Mouse (Mus musculus) midbrain, embryonic 12.5 days (tissue): Measurements from ENCODE around the gene Cd9. TPM values are rescaled to one million over a fixed set of nuclear protein-coding genes. Genes with fewer than 3 reads are reported as not detected.

ENCODE experiments used
- ATAC-seq: fragments of 200-750 bp; cut with Nextera tagmentation; 2 replicates; pipeline ENCODE4 v1.8.0; 2017; ENCODE audit warnings: low read depth, moderate TSS enrichment, moderate library complexity; ENCODE audit not compliant: low FRiP score
- H3K27ac ChIP-seq: fragments of 300-500 bp; sonication (generic); replicated peaks from 2 replicates; pipeline ENCODE4 v1.5.1; 2016; ENCODE audit warnings: mild to moderate bottlenecking
- H3K27me3 ChIP-seq: fragments of 300-500 bp; sonication (generic); 2 replicates; pipeline ENCODE4 v1.6.1; 2016; ENCODE audit warnings: mild to moderate bottlenecking
- H3K36me3 ChIP-seq: fragments of 300-500 bp; sonication (generic); 2 replicates; pipeline ENCODE4 v1.6.1; 2016
- H3K4me1 ChIP-seq: fragments of 300-500 bp; sonication (generic); 2 replicates; pipeline ENCODE4 v1.6.1; 2016
- H3K4me2 ChIP-seq: fragments of 300-500 bp; sonication (generic); replicated peaks from 2 replicates; pipeline ENCODE4 v1.6.1; 2016; ENCODE audit warnings: mild to moderate bottlenecking, moderate library complexity
- H3K4me3 ChIP-seq: fragments of 300-500 bp; sonication (generic); 2 replicates; pipeline ENCODE4 v1.5.1; 2016; ENCODE audit warnings: mild to moderate bottlenecking
- H3K9ac ChIP-seq: fragments of 300-500 bp; sonication (generic); replicated peaks from 2 replicates; pipeline ENCODE4 v1.6.1; 2016; ENCODE audit warnings: mild to moderate bottlenecking, moderate library complexity
- H3K9me3 ChIP-seq: fragments of 300-500 bp; sonication (generic); 2 replicates; pipeline ENCODE4 v1.6.1; 2016; ENCODE audit warnings: mild to moderate bottlenecking
- WGBS: fragments of 180-500 bp; shearing (Covaris S2); methylation state at CpG from one replicate; pipeline ENCODE4 v1.1.7; 2016; 5-methylcytosine and 5-hydroxymethylcytosine counted together
- polyA plus RNA-seq: library from polyadenylated mRNA; unstranded; fragments of >200 nt; fragmentation: Nextera tagmentation; extraction: Ambion mirVana; gene quantifications from 2 replicates; pipeline ENCODE4 v1.2.1, GENCODE M21; 2016

Cd9 gene
- polyA plus RNA-seq, result 35.5 and 38.5 TPM in 2 replicates

GRCm38 (mm10) chr6:125494092-125494871 is at the start of gene Cd9:
Cd9 (minus strand) TSS chr6:125494791.
- Histone ChIP-seq H3K4me2 (peak within 1 kb of the TSS; percentile 91), H3K27ac (0 out of 2 replicates have a peak within 1 kb of the TSS, but pooled peaks have one; percentile 25), H3K4me1 (peaks cover 13% of the 10 kb centered on the region), H3K9me3 (no peaks in the 10 kb centered on the region), H3K27me3 (peaks cover 40% of the 10 kb centered on the region), H3K9ac (peak within 1 kb of the TSS; percentile 64), H3K4me3 (peak within 1 kb of the TSS; percentile 59), H3K36me3 (no peaks in the 10 kb centered on the region)
- peak; percentile 89 for ATAC-seq
- WGBS, result under 1% methylated on average over 61 of the region's 61 CpGs

- H3K27ac ChIP-seq, result no peak overlapping the region
- ATAC-seq, result no peak
- H3K9me3 ChIP-seq, result no peaks in the 10 kb centered on the region
- no peaks in the 10 kb centered on the region for H3K4me1 ChIP-seq
- H3K36me3 ChIP-seq, result no peaks in the 10 kb centered on the region
- H3K4me3 ChIP-seq, result no peak overlapping the region
- H3K27me3 ChIP-seq, result peaks cover 3% of the 10 kb centered on the region; the same call in 1 of the 2 replicates
- H3K9ac ChIP-seq, result no peak overlapping the region
- no peak overlapping the region for H3K4me2 ChIP-seq
- 93% methylated on average over 6 of the region's 6 CpGs for WGBS
These were observed 46.7 kb upstream of the Cd9 start for GRCm38 (mm10) chr6:125541296-125541695.

- 87% methylated on average over 6 of the region's 6 CpGs for WGBS
- ATAC-seq, result no peak
- no peak overlapping the region for H3K4me3 ChIP-seq
These were observed 46.2 kb upstream of the Cd9 start for GRCm38 (mm10) chr6:125540826-125541225.

GRCm38 (mm10) chr6:125540199-125540598 is 45.6 kb upstream of the Cd9 start:
- WGBS, result 89% methylated on average over 10 of the region's 10 CpGs
- no peaks in the 10 kb centered on the region for H3K36me3 ChIP-seq
- no peak overlapping the region for H3K27ac ChIP-seq
- H3K4me1 ChIP-seq, result no peaks in the 10 kb centered on the region
- ATAC-seq, result no peak
- peaks cover 3% of the 10 kb centered on the region; the same call in 1 of the 2 replicates for H3K27me3 ChIP-seq
- no peaks in the 10 kb centered on the region for H3K9me3 ChIP-seq
- no peak overlapping the region for H3K4me2 ChIP-seq
- no peak overlapping the region for H3K9ac ChIP-seq
- no peak overlapping the region for H3K4me3 ChIP-seq

More at GRCm38 (mm10) chr6:125540826-125541225, 46.2 kb upstream of the Cd9 start:
- Histone ChIP-seq H3K27ac (no peak overlapping the region), H3K36me3 (no peaks in the 10 kb centered on the region), H3K4me2 (no peak overlapping the region), H3K4me1 (no peaks in the 10 kb centered on the region), H3K27me3 (peaks cover 3% of the 10 kb centered on the region; the same call in 1 of the 2 replicates), H3K9me3 (no peaks in the 10 kb centered on the region), H3K9ac (no peak overlapping the region)

DNA sequence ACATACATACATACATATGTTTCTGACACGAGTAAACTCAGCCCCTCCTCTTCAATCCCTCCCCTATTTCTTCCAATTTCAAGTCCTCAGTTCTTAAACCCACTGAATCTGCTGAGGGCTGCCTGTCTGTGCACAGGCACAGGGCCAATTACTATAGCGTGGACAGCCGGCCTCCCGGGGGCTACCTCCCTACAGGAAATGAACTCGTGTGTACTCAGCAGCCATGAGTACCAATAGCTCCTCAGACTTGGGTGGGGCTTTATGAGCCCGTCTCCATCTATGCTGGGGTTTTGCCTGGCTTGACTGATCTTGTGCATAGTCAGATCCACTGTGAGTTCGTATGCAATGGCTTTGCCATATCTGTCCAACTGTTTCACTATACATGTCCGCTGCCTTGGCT is 44.8 kb upstream of the Cd9 start:
- Histone ChIP-seq H3K4me1 (no peaks in the 10 kb centered on the region), H3K9ac (no peak overlapping the region), H3K4me3 (no peak overlapping the region), H3K27ac (no peak overlapping the region), H3K36me3 (no peaks in the 10 kb centered on the region), H3K27me3 (peaks cover 3% of the 10 kb centered on the region; the same call in 1 of the 2 replicates), H3K4me2 (no peak overlapping the region), H3K9me3 (no peaks in the 10 kb centered on the region)
- no peak for ATAC-seq
- WGBS, result 70% methylated on average over 8 of the region's 8 CpGs

DNA sequence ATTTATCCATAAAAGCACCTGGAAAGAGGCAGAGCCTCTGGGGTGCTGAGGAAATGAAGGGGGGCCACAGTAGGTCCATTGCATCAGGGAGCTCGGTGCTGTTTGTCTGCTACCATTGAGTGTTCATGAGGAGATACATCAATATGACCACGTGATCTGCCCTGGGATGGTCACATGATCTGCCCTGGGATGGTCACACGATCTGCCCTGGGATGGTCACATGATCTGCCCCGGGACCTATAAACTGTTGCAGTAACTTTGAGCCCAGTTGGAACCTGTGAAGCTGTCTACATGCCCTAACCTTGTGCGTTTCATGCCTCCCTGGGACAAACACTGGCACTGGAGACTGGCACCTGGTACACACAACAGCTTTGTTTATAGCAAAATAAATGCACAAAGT is 43.9 kb upstream of the Cd9 start:
- H3K36me3 ChIP-seq, result no peaks in the 10 kb centered on the region
- H3K4me2 ChIP-seq, result no peak overlapping the region
- no peak for ATAC-seq
- no peak overlapping the region for H3K9ac ChIP-seq
- no peaks in the 10 kb centered on the region for H3K9me3 ChIP-seq
- no peak overlapping the region for H3K4me3 ChIP-seq
- 88% methylated on average over 5 of the region's 5 CpGs for WGBS
- no peaks in the 10 kb centered on the region for H3K4me1 ChIP-seq
- peaks cover 3% of the 10 kb centered on the region; the same call in 1 of the 2 replicates for H3K27me3 ChIP-seq
- no peak overlapping the region for H3K27ac ChIP-seq

GRCm38 (mm10) chr6:125534990-125535389 is 40.4 kb upstream of the Cd9 start:
- Histone ChIP-seq H3K4me1 (no peaks in the 10 kb centered on the region), H3K27me3 (no peaks in the 10 kb centered on the region), H3K4me3 (no peak overlapping the region), H3K4me2 (no peak overlapping the region), H3K27ac (no peak overlapping the region), H3K36me3 (no peaks in the 10 kb centered on the region), H3K9me3 (no peaks in the 10 kb centered on the region), H3K9ac (no peak overlapping the region)
- ATAC-seq, result no peak
- 85% methylated on average over 5 of the region's 5 CpGs for WGBS

DNA sequence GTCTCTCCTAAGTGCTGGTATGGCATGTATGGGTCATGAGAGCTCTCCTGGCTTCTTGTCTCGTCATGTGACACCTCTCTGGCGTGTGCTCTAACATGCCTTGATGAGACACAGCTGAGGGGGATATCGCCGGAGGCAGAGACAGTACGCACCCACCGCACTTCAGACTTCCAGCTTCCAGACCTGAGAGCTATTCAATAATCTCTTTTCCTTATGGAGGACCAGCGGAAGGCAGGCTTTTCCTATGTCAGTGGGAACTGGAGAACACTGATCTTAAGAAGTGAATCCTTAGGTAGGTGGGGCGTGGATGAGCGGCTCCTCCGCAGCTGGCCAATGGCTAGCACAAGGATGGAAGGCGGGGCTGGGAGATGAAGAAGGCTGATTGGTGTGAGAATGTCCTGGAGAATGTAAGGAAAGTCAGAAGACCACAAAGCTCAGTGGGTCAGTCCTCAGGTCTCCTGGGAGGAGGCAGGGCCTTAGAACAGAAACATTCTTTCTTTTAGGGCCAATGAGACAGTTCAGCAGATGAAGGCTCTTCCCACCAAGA is 38.6 kb upstream of the Cd9 start:
- Histone ChIP-seq H3K4me2 (no peak overlapping the region), H3K36me3 (no peaks in the 10 kb centered on the region), H3K27ac (no peak overlapping the region), H3K9me3 (no peaks in the 10 kb centered on the region), H3K9ac (no peak overlapping the region), H3K4me1 (no peaks in the 10 kb centered on the region), H3K27me3 (no peaks in the 10 kb centered on the region), H3K4me3 (no peak overlapping the region)
- no peak for ATAC-seq
- 92% methylated on average over 11 of the region's 11 CpGs for WGBS

GRCm38 (mm10) chr6:125529479-125529878 is 34.9 kb upstream of the Cd9 start:
- H3K4me3 ChIP-seq, result no peak overlapping the region
- no peak overlapping the region for H3K9ac ChIP-seq
- H3K4me2 ChIP-seq, result no peak overlapping the region
- no peak overlapping the region for H3K27ac ChIP-seq
- ATAC-seq, result no peak
- WGBS, result 86% methylated on average over 5 of the region's 5 CpGs
- H3K27me3 ChIP-seq, result no peaks in the 10 kb centered on the region
- H3K4me1 ChIP-seq, result no peaks in the 10 kb centered on the region
- H3K36me3 ChIP-seq, result no peaks in the 10 kb centered on the region
- H3K9me3 ChIP-seq, result no peaks in the 10 kb centered on the region

DNA sequence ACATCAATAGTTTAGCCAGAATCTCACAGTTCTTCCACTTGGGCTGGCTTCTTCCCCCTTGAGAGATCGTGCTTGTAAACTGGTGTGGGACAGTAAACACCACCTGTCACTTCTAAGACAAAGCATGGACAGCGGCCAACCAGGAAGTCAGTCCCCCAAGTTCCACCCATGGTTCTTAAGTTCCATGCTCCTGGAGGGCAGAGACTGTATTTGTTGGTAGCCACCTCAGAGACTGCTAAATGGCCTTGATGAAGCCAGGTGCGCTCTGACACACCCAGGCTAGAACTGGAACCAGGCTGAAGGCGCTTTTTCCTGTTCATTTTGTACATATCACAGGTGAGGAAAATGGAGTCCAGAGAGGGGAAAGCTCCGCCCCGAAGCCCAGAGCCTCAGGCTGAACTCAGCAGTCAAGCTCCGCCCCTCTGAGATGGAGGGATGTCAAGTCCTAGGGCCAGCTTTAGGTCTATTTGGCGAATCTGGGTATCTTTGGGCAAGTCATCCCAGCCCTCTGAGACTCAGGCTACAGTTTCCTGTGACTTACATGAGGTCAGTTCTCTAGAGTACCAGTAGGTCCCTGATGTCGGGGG is 34.1 kb upstream of the Cd9 start:
- H3K4me3 ChIP-seq, result no peak overlapping the region
- H3K27me3 ChIP-seq, result no peaks in the 10 kb centered on the region
- no peak for ATAC-seq
- H3K27ac ChIP-seq, result no peak overlapping the region
- no peak overlapping the region for H3K4me2 ChIP-seq
- no peak overlapping the region for H3K9ac ChIP-seq
- H3K4me1 ChIP-seq, result no peaks in the 10 kb centered on the region
- no peaks in the 10 kb centered on the region for H3K9me3 ChIP-seq
- WGBS, result 90% methylated on average over 8 of the region's 9 CpGs
- H3K36me3 ChIP-seq, result no peaks in the 10 kb centered on the region

DNA sequence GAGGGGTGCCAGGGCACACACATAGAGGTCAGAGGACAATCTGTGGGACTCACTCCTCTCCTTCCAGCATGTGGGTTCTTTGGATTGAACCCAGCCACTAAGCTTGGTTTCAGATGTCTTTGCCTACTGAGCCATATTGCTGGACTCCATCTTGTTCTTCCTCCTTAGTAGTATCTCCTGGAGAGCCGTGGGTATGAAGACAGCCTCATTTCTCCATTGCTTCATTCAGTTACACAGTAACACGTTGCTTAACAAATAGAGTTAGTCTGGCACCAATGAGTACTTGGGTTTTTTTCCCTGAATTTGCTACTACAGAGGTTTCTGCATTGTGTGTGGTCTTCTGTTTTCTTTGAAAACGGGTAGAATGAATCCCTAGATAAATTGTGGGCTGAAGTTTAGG is 31.5 kb upstream of the Cd9 start:
- Histone ChIP-seq H3K36me3 (no peaks in the 10 kb centered on the region), H3K27me3 (no peaks in the 10 kb centered on the region), H3K4me3 (no peak overlapping the region), H3K9ac (no peak overlapping the region), H3K4me1 (no peaks in the 10 kb centered on the region), H3K4me2 (no peak overlapping the region), H3K9me3 (no peaks in the 10 kb centered on the region), H3K27ac (no peak overlapping the region)
- WGBS, result 63% methylated on average over 3 of the region's 3 CpGs
- no peak for ATAC-seq

GRCm38 (mm10) chr6:125524027-125524426 is 29.4 kb upstream of the Cd9 start:
- H3K4me2 ChIP-seq, result no peak overlapping the region
- no peaks in the 10 kb centered on the region for H3K36me3 ChIP-seq
- no peaks in the 10 kb centered on the region for H3K27me3 ChIP-seq
- H3K4me1 ChIP-seq, result no peaks in the 10 kb centered on the region
- ATAC-seq, result no peak
- WGBS, result 94% methylated on average over 6 of the region's 6 CpGs
- no peak overlapping the region for H3K4me3 ChIP-seq
- no peak overlapping the region for H3K27ac ChIP-seq
- no peaks in the 10 kb centered on the region for H3K9me3 ChIP-seq
- H3K9ac ChIP-seq, result no peak overlapping the region
